Mouse (Mus musculus): ENCODE results near the gene Tex14.

DNA sequence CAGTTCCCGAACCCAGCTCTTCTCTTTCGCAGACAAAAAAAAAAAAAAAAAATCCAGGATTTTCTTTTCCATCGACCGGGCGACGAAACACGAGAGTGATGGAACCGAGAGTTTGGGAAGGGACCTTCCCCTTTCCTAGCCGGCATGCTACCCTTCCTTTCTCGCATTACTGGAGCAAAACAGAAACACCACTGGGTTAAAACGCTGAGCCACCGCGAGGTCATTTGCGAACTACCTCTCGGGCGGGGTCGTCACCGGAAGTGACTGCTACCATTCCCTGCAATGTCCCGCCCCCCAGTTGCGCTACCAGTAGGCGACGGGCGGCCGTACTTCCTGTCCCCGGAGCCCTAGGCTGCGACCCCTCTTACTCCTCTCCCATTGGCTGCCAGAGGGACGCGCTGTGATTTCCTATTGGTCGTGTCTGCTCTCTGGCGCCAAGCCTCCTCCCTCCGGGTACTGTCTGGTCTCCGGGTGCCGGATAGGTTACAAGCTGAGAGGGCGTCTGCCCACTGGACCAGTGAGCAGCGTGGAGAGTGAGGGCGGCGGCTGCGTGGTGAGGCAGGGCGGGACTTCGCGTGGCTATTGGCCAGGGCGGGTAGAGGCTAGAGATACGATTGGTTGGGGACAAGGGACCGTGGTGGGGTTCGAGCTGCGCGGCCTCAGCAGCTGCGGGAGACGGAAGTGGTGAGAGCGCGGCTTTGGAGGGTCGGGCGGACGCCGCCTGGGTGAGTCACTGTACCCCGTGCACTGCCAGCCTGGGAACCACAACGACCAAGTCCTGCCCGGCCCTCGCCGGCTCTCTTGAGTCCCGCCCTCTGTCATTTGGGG, 186.9 kb downstream of the Tex14 start, which contains the start of gene Mtmr4:
- TF ChIP-seq CTCF (conservative IDR thresholded peaks at IDR 0.05; ENCODE audit: insufficient read depth, insufficient read length, low read depth, low read length) = 0 out of 2 replicates have a peak, but pooled peaks have one; percentile 6
- peak; percentile 77 for TF ChIP-seq POLR2A (IDR thresholded peaks at IDR 0.05; ENCODE audit: low read depth, low read length)
